Mouse (Mus musculus) forebrain, embryonic 10.5 days (tissue): ENCODE measurements around the gene Pigs. TPM values are rescaled to one million over a fixed set of nuclear protein-coding genes. Genes with fewer than 3 reads are reported as not detected.

Experiments
- DNase-seq: peaks from one replicate; pipeline ENCODE4 v3.0.0-alpha.2; 2017; ENCODE audit warnings: low spot score; ENCODE audit errors: extremely low spot score
- H3K27ac ChIP-seq: fragments of 300-500 bp; sonication (generic); 2 replicates; pipeline ENCODE4 v1.5.1; 2016; ENCODE audit warnings: mild to moderate bottlenecking
- H3K27me3 ChIP-seq: fragments of 300-500 bp; sonication (generic); 2 replicates; pipeline ENCODE4 v1.6.1; 2016; ENCODE audit warnings: mild to moderate bottlenecking; ENCODE audit not compliant: poor library complexity, severe bottlenecking
- H3K36me3 ChIP-seq: fragments of 300-500 bp; sonication (generic); replicated peaks from 2 replicates; pipeline ENCODE4 v1.6.1; 2016; ENCODE audit warnings: mild to moderate bottlenecking, moderate library complexity
- H3K4me1 ChIP-seq: fragments of 300-500 bp; sonication (generic); 2 replicates; pipeline ENCODE4 v1.6.1; 2016
- H3K4me3 ChIP-seq: fragments of 300-500 bp; sonication (generic); 2 replicates; pipeline ENCODE4 v1.5.1; 2016; ENCODE audit warnings: mild to moderate bottlenecking, moderate library complexity
- H3K9me3 ChIP-seq: fragments of 300-500 bp; sonication (generic); 2 replicates; pipeline ENCODE4 v1.6.1; 2016; ENCODE audit warnings: mild to moderate bottlenecking, moderate library complexity
- WGBS: fragments of 180-500 bp; shearing (Covaris S2); methylation state at CpG from one replicate; pipeline ENCODE4 v1.1.7; 2016; 5-methylcytosine and 5-hydroxymethylcytosine counted together
- polyA plus RNA-seq: library from polyadenylated mRNA; unstranded; fragments of >200 nt; fragmentation: Nextera tagmentation; extraction: Ambion mirVana; gene quantifications from 2 replicates; pipeline ENCODE4 v1.2.1, GENCODE M21; 2016

Gene Pigs
- polyA plus RNA-seq, 1 experiment from 2014 or later, result 76.3 TPM

GRCm38 (mm10) chr11:78344328-78344889, 16.2 kb downstream of the Pigs start:
- Histone ChIP-seq H3K36me3 (peaks cover 53% of the 10 kb centered on the region), H3K27ac (peak overlapping the region; percentile 97), H3K4me3 (peak overlapping the region; percentile 78), H3K4me1 (peaks cover 59% of the 10 kb centered on the region), H3K27me3 (no peaks in the 10 kb centered on the region), H3K9me3 (no peaks in the 10 kb centered on the region)
- DNase-seq, result no peak
- WGBS, result 82% methylated on average over 6 of the region's 6 CpGs

- H3K9me3 ChIP-seq, result no peaks in the 10 kb centered on the region
- no peak overlapping the region for H3K27ac ChIP-seq
- DNase-seq, result no peak
- H3K4me3 ChIP-seq, result peak overlapping the region; percentile 78; the same call in 1 of the 2 replicates
- H3K4me1 ChIP-seq, result peaks cover 59% of the 10 kb centered on the region
- H3K36me3 ChIP-seq, result peaks cover 53% of the 10 kb centered on the region
- no peaks in the 10 kb centered on the region for H3K27me3 ChIP-seq
- 67% methylated on average over 8 of the region's 8 CpGs for WGBS
Measured at GRCm38 (mm10) chr11:78344890-78345715, 16.9 kb downstream of the Pigs start.

GRCm38 (mm10) chr11:78345801-78346200, 17.6 kb downstream of the Pigs start:
- DNase-seq, result no peak
- H3K27me3 ChIP-seq, result no peaks in the 10 kb centered on the region
- no peak overlapping the region for H3K4me3 ChIP-seq
- peak overlapping the region; percentile 13; the same call in 1 of the 2 replicates for H3K27ac ChIP-seq
- peaks cover 47% of the 10 kb centered on the region for H3K36me3 ChIP-seq
- no peaks in the 10 kb centered on the region for H3K9me3 ChIP-seq
- WGBS, result 82% methylated on average over 7 of the region's 7 CpGs
- peaks cover 59% of the 10 kb centered on the region for H3K4me1 ChIP-seq

GRCm38 (mm10) chr11:78346326-78347069, 18.3 kb downstream of the Pigs start:
- Histone ChIP-seq H3K36me3 (peaks cover 40% of the 10 kb centered on the region), H3K4me1 (peaks cover 59% of the 10 kb centered on the region), H3K27me3 (no peaks in the 10 kb centered on the region), H3K9me3 (no peaks in the 10 kb centered on the region), H3K27ac (no peak overlapping the region), H3K4me3 (no peak overlapping the region)
- no peak for DNase-seq
- WGBS, result 75% methylated on average over 6 of the region's 6 CpGs

GRCm38 (mm10) chr11:78347070-78347754, 19.0 kb downstream of the Pigs start:
- DNase-seq, result peak; percentile 71
- Histone ChIP-seq H3K4me1 (peaks cover 59% of the 10 kb centered on the region), H3K36me3 (peaks cover 34% of the 10 kb centered on the region), H3K27ac (no peak overlapping the region), H3K9me3 (no peaks in the 10 kb centered on the region), H3K4me3 (no peak overlapping the region), H3K27me3 (no peaks in the 10 kb centered on the region)
- WGBS, result 90% methylated on average over 10 of the region's 10 CpGs

- Histone ChIP-seq H3K9me3 (no peaks in the 10 kb centered on the region), H3K4me3 (no peak overlapping the region), H3K36me3 (peaks cover 34% of the 10 kb centered on the region), H3K27me3 (no peaks in the 10 kb centered on the region), H3K4me1 (peaks cover 55% of the 10 kb centered on the region), H3K27ac (no peak overlapping the region)
- 82% methylated on average over 9 of the region's 9 CpGs for WGBS
- no peak for DNase-seq
Measured at GRCm38 (mm10) chr11:78347908-78348307, 19.7 kb downstream of the Pigs start.

- DNase-seq, result no peak
- no peak overlapping the region for H3K27ac ChIP-seq
- H3K9me3 ChIP-seq, result no peaks in the 10 kb centered on the region
- no peaks in the 10 kb centered on the region for H3K27me3 ChIP-seq
- H3K4me3 ChIP-seq, result no peak overlapping the region
- 64% methylated on average over 7 of the region's 7 CpGs for WGBS
- H3K4me1 ChIP-seq, result peaks cover 50% of the 10 kb centered on the region
- peaks cover 34% of the 10 kb centered on the region for H3K36me3 ChIP-seq
Measured at GRCm38 (mm10) chr11:78348474-78348873, 20.3 kb downstream of the Pigs start.

GRCm38 (mm10) chr11:78349441-78350358, 21.5 kb downstream of the Pigs start:
- 90% methylated on average over 4 of the region's 4 CpGs for WGBS

GRCm38 (mm10) chr11:78353081-78353480, 24.9 kb downstream of the Pigs start:
- H3K27me3 ChIP-seq, result no peaks in the 10 kb centered on the region
- H3K4me1 ChIP-seq, result peaks cover 6% of the 10 kb centered on the region; the same call in 1 of the 2 replicates
- H3K36me3 ChIP-seq, result peaks cover 21% of the 10 kb centered on the region
- no peaks in the 10 kb centered on the region for H3K9me3 ChIP-seq
- no peak for DNase-seq
- H3K4me3 ChIP-seq, result no peak overlapping the region
- H3K27ac ChIP-seq, result no peak overlapping the region
- 86% methylated on average over 1 of the region's 1 CpGs for WGBS

More at GRCm38 (mm10) chr11:78349441-78350358, 21.5 kb downstream of the Pigs start:
- Histone ChIP-seq H3K27me3 (no peaks in the 10 kb centered on the region), H3K27ac (no peak overlapping the region), H3K4me3 (no peak overlapping the region), H3K36me3 (peaks cover 34% of the 10 kb centered on the region), H3K9me3 (no peaks in the 10 kb centered on the region), H3K4me1 (peaks cover 38% of the 10 kb centered on the region)
- DNase-seq, result no peak

GRCm38 (mm10) chr11:78354905-78355304, 26.7 kb downstream of the Pigs start:
- no peak overlapping the region for H3K27ac ChIP-seq
- no peak for DNase-seq
- peaks cover 15% of the 10 kb centered on the region for H3K27me3 ChIP-seq
- no peaks in the 10 kb centered on the region for H3K9me3 ChIP-seq
- H3K4me1 ChIP-seq, result peaks cover 7% of the 10 kb centered on the region
- peaks cover 3% of the 10 kb centered on the region; the same call in 1 of the 2 replicates for H3K36me3 ChIP-seq
- no peak overlapping the region for H3K4me3 ChIP-seq
- 91% methylated on average over 6 of the region's 6 CpGs for WGBS

GRCm38 (mm10) chr11:78355471-78356238, 27.4 kb downstream of the Pigs start:
- no peaks in the 10 kb centered on the region for H3K36me3 ChIP-seq
- WGBS, result 32% methylated on average over 4 of the region's 4 CpGs
- peak overlapping the region; percentile 56 for H3K27ac ChIP-seq
- H3K4me1 ChIP-seq, result peaks cover 15% of the 10 kb centered on the region
- H3K27me3 ChIP-seq, result peaks cover 15% of the 10 kb centered on the region
- DNase-seq, result peak; percentile 78
- no peaks in the 10 kb centered on the region for H3K9me3 ChIP-seq
- H3K4me3 ChIP-seq, result no peak overlapping the region
